Mouse (Mus musculus): ENCODE data around the gene Lzts2. TPM values are rescaled to one million over a fixed set of nuclear protein-coding genes. Genes with fewer than 3 reads are reported as not detected.

Lzts2 gene
- polyA plus RNA-seq, 1 experiment: 87.8 TPM

Other genes with a start within 250 kb of the Lzts2 start
- gene Slf2, start 83.3 kb upstream of the Lzts2 start, polyA plus RNA-seq (2012; rRNA removed): 45.2 and 53.7 TPM in 2 replicates
- 15.5 and 18.5 TPM in 2 replicates for gene Sema4g, start 25.3 kb upstream of the Lzts2 start, polyA plus RNA-seq (2012; rRNA removed)
- gene Twnk, start 8.8 kb upstream of the Lzts2 start, polyA plus RNA-seq (2012; rRNA removed): 12.9 and 13.4 TPM in 2 replicates
- gene Mrpl43, start 8.0 kb upstream of the Lzts2 start, polyA plus RNA-seq (2012; rRNA removed): 73.0 and 74.7 TPM in 2 replicates
- gene Pdzd7, start 31.3 kb downstream of the Lzts2 start, polyA plus RNA-seq (2012; rRNA removed): 0.61 and 0.70 TPM in 2 replicates
- gene Sfxn3, start 33.1 kb downstream of the Lzts2 start, polyA plus RNA-seq (2012; rRNA removed): 58.5 and 68.1 TPM in 2 replicates
- gene Kazald1, start 60.8 kb downstream of the Lzts2 start, polyA plus RNA-seq (2012; rRNA removed): 5.7 and 8.4 TPM in 2 replicates
- 0.07 and 0.09 TPM in 2 replicates for gene Tlx1, start 136.3 kb downstream of the Lzts2 start, polyA plus RNA-seq (2012; rRNA removed)
- gene Lbx1, start 221.4 kb downstream of the Lzts2 start, polyA plus RNA-seq (2012; rRNA removed): 0.04 and 0.05 TPM in 2 replicates